Mouse (Mus musculus) intestine, embryonic 15.5 days (tissue): ENCODE data around the gene Rbm17. TPM values are rescaled to one million over a fixed set of nuclear protein-coding genes. Genes with fewer than 3 reads are reported as not detected.

ENCODE experiments used
- ATAC-seq: fragments of 200-750 bp; cut with Nextera tagmentation; 2 replicates; pipeline ENCODE4 v1.8.0; 2017; ENCODE audit warnings: moderate TSS enrichment, moderate library complexity
- H3K27ac ChIP-seq: fragments of 300-500 bp; sonication (generic); 2 replicates; pipeline ENCODE4 v1.5.1; 2015; ENCODE audit warnings: mild to moderate bottlenecking, inconsistent platforms
- H3K27me3 ChIP-seq: fragments of 300-500 bp; sonication (generic); replicated peaks from 2 replicates; pipeline ENCODE4 v1.6.1; 2015; ENCODE audit warnings: inconsistent platforms
- H3K36me3 ChIP-seq: fragments of 300-500 bp; sonication (generic); 2 replicates; pipeline ENCODE4 v1.6.1; 2015; ENCODE audit warnings: inconsistent platforms
- H3K4me1 ChIP-seq: fragments of 300-500 bp; sonication (generic); replicated peaks from 2 replicates; pipeline ENCODE4 v1.6.1; 2015; ENCODE audit warnings: inconsistent platforms
- H3K4me2 ChIP-seq: fragments of 300-500 bp; sonication (generic); replicated peaks from 2 replicates; pipeline ENCODE4 v1.6.1; 2015; ENCODE audit warnings: mild to moderate bottlenecking, inconsistent platforms
- H3K4me3 ChIP-seq: fragments of 300-500 bp; sonication (generic); replicated peaks from 2 replicates; pipeline ENCODE4 v1.5.1; 2015; ENCODE audit warnings: inconsistent platforms
- H3K9ac ChIP-seq: fragments of 300-500 bp; sonication (generic); 2 replicates; pipeline ENCODE4 v1.6.1; 2015; ENCODE audit warnings: inconsistent platforms
- H3K9me3 ChIP-seq: fragments of 300-500 bp; sonication (generic); 2 replicates; pipeline ENCODE4 v1.6.1; 2016; ENCODE audit warnings: inconsistent platforms
- WGBS: fragments of 180-500 bp; shearing (Covaris S2); methylation state at CpG from one replicate; pipeline ENCODE4 v1.1.7; 2015; 5-methylcytosine and 5-hydroxymethylcytosine counted together
- polyA plus RNA-seq: library from polyadenylated mRNA; unstranded; fragments of >200 nt; fragmentation: Nextera tagmentation; extraction: Ambion mirVana; gene quantifications from 2 replicates; pipeline ENCODE4 v1.2.1, GENCODE M21; 2015

The Rbm17 gene
- polyA plus RNA-seq, 1 experiment from 2014 or later: 138 TPM

DNA sequence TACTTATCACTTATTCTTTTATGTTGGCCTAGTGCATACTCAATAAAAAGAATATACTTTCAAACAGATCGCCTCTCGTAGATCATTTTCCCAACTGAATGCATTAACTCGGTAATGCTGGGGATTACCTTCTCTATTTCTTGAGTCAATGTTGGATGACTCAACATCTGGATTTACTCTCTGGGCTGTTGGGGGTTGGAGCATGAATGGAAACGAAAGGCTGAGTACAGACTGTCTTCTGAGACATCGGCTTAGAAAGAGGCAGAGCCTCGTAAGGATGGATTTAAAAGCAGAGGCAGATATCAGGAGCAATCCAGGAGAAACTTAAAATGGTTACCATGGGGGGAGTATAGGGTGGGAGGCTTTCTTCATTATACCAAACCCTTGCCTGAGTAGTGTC, 25.8 kb downstream of the Rbm17 start:
- H3K4me3 ChIP-seq: no peak overlapping the region
- no peaks in the 10 kb centered on the region for H3K9me3 ChIP-seq
- no peaks in the 10 kb centered on the region for H3K36me3 ChIP-seq
- 77% methylated on average over 6 of the region's 6 CpGs for WGBS
- H3K27me3 ChIP-seq: no peaks in the 10 kb centered on the region
- H3K9ac ChIP-seq: no peak overlapping the region
- no peak for ATAC-seq
- H3K4me1 ChIP-seq: no peaks in the 10 kb centered on the region
- no peak overlapping the region for H3K27ac ChIP-seq
- H3K4me2 ChIP-seq: no peak overlapping the region

DNA sequence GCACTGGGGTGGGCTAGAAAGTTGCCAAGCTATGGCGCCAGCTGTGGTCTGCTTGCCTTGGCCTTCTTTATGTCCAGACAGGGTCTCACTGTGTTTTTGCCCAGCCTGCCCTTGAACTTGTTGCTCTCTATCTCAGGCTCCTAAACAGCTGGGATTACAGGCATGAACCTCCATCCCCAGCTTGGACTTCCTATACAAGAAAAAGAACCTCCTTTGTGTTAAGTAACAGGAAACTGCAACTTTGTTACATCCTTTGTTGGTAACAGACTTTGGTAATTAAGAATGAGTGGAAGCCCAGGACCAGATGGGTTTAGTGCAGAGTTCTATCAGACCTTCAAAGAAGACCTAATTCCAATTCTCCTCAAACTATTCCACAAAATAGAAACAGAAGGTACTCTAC, 30.3 kb downstream of the Rbm17 start:
- no peaks in the 10 kb centered on the region for H3K9me3 ChIP-seq
- no peak overlapping the region for H3K27ac ChIP-seq
- no peak overlapping the region for H3K9ac ChIP-seq
- H3K4me1 ChIP-seq: no peaks in the 10 kb centered on the region
- H3K36me3 ChIP-seq: no peaks in the 10 kb centered on the region
- no peak overlapping the region for H3K4me2 ChIP-seq
- 90% methylated on average over 1 of the region's 1 CpGs for WGBS
- no peak for ATAC-seq
- no peak overlapping the region for H3K4me3 ChIP-seq
- H3K27me3 ChIP-seq: no peaks in the 10 kb centered on the region

DNA sequence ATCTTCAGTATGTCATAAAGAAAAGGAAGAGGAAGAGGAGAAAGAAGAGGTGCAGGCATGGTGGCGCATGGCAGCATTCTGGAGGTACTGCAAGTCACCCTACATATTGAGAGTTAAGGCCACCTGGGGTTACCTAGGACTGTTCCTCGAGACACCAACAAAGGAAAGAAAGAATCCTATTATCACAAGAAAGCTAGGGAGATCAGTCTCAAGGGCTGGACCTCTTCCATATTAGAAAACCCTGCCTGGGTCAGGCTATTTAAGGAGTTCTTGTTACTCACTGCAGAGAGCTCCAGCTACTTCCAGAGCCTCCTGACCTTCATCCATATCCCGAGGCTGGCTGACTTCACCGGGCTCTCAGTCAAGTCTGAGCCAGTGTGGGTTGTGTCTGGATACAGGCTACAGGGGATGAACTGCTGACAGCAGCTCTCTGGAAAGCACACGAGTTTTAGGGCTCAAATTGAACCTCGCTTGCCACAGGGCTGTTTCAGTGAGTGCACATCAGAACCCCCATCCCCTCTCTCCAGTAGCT, 32.9 kb downstream of the Rbm17 start:
- WGBS: 53% methylated on average over 6 of the region's 6 CpGs

DNA sequence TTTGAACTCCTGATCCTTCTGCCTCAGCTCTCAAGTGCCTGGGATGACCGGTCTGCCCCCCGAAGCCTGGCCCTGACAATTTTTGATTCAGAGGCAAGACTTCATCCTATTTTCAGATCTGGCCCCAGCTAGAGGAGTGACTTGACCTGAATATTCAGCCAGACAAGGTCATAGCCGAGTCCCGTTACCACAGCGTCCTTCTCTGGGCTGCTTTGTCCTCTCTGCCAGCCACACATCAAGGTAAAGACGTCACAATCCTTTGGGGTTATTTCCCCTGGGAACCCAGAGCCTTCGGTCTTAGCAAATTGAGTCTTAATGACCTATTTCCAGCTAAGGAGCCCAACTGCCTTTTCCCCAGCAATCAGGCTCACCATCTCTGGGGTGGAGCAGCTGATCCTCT, 35.5 kb downstream of the Rbm17 start:
- no peak overlapping the region for H3K4me2 ChIP-seq
- no peaks in the 10 kb centered on the region for H3K27me3 ChIP-seq
- H3K36me3 ChIP-seq: no peaks in the 10 kb centered on the region
- H3K4me3 ChIP-seq: no peak overlapping the region
- no peaks in the 10 kb centered on the region for H3K9me3 ChIP-seq
- no peak for ATAC-seq
- H3K9ac ChIP-seq: no peak overlapping the region
- no peak overlapping the region for H3K27ac ChIP-seq
- no peaks in the 10 kb centered on the region for H3K4me1 ChIP-seq
- WGBS: 87% methylated on average over 7 of the region's 7 CpGs

More for the DNA sequence above, 32.9 kb downstream of the Rbm17 start:
- ATAC-seq: no peak
- Histone ChIP-seq H3K9me3 (no peaks in the 10 kb centered on the region), H3K4me2 (no peak overlapping the region), H3K4me1 (no peaks in the 10 kb centered on the region), H3K27me3 (no peaks in the 10 kb centered on the region), H3K27ac (no peak overlapping the region), H3K9ac (no peak overlapping the region), H3K4me3 (no peak overlapping the region), H3K36me3 (no peaks in the 10 kb centered on the region)

DNA sequence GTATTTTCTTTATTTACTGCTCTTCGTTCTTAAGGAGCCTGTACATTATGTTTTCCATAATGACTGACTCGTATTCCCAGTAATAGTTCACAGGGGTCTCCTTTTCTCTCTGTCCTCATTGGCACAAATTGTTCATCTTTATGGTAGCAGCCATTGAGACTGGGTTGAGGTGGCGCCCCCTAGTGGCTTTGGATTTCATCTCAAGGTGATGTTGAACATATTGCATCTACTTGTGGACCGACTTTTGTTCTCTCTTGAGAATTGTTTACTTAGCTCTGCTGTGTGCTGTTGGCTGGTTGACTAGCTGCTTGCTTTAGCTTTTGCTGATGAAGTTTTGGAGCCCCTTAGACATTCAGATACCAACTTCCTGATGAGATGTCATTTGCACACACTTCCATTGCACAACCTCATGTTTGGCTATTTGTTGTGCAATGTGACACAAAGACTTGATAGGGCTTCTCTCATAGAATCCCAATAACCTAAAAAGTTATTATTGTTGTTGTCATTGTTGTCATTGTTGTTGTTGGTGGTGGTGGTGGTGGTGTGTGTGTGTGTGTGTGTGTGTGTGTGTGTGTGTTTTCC, 36.1 kb downstream of the Rbm17 start:
- Histone ChIP-seq H3K9me3 (no peaks in the 10 kb centered on the region), H3K4me3 (no peak overlapping the region), H3K27ac (no peak overlapping the region), H3K36me3 (no peaks in the 10 kb centered on the region), H3K27me3 (no peaks in the 10 kb centered on the region), H3K4me1 (no peaks in the 10 kb centered on the region), H3K9ac (no peak overlapping the region), H3K4me2 (no peak overlapping the region)
- ATAC-seq: no peak
- 56% methylated on average over 4 of the region's 4 CpGs for WGBS

DNA sequence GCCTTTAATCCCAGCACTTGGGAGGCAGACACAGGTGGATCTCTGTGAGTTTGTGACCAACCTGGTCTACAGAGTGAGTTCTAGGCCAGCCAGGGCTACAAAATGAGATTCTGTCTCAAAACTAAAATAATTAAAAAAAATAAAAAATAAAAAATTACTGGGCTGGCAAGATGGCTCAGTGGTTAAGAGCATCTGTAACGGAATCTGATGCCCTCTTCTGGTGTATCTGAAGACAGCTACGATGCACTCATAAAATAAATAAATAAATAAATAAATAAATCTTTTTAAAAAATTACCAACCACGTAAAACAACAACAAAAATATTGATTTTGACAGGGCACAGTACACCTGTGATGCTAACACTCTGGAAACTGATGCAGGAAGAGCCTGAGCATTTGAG, 37.1 kb downstream of the Rbm17 start:
- Histone ChIP-seq H3K4me3 (no peak overlapping the region), H3K9me3 (no peaks in the 10 kb centered on the region), H3K9ac (no peak overlapping the region), H3K27ac (no peak overlapping the region), H3K4me2 (no peak overlapping the region), H3K27me3 (no peaks in the 10 kb centered on the region), H3K36me3 (no peaks in the 10 kb centered on the region), H3K4me1 (no peaks in the 10 kb centered on the region)
- 91% methylated on average over 3 of the region's 3 CpGs for WGBS
- ATAC-seq: no peak

DNA sequence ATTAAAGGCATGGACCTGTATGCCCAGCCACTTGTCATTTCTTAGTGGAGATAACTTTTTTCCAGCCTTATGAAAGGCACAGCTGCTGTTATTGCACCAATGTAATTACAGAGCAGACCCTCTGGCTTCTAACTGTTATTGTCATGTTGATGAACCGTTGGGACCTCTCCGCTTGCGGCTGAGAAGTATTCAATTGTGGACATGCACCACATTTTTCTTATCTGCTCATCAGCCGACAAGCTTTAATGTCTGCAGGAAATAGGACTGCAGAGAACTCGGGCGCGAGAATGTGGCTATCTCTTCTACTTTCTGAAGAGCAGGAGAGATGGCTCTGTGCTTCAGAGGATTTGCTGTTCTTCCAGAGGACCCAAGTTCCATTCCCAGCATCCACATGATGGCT, 37.7 kb downstream of the Rbm17 start:
- Histone ChIP-seq H3K4me2 (no peak overlapping the region), H3K9ac (no peak overlapping the region), H3K27me3 (no peaks in the 10 kb centered on the region), H3K4me1 (no peaks in the 10 kb centered on the region), H3K36me3 (no peaks in the 10 kb centered on the region), H3K27ac (no peak overlapping the region), H3K9me3 (no peaks in the 10 kb centered on the region), H3K4me3 (no peak overlapping the region)
- ATAC-seq: no peak
- 66% methylated on average over 7 of the region's 7 CpGs for WGBS

DNA sequence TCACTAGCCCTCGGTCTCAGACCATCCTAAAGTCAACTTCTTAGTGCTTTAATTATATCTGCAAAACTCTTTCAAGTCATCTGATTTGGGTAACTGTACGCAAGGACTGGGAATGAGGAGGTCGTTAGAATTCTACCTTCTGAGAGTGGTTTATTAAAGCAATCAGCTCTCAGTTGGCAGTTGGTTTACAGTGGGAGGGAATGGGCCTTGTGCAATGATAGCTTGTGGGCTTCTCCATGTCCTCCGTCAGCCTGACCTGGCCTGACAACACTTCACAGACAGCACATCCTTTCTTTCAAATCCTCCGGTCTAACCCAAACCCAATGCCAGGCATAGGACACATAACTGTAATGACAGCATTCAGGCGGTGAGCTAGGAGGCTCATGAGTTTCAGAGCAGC, 39.2 kb downstream of the Rbm17 start:
- no peaks in the 10 kb centered on the region for H3K4me1 ChIP-seq
- no peak overlapping the region for H3K27ac ChIP-seq
- WGBS: 84% methylated on average over 6 of the region's 6 CpGs
- no peak overlapping the region for H3K9ac ChIP-seq
- ATAC-seq: no peak
- no peak overlapping the region for H3K4me3 ChIP-seq
- no peaks in the 10 kb centered on the region for H3K27me3 ChIP-seq
- H3K36me3 ChIP-seq: no peaks in the 10 kb centered on the region
- no peaks in the 10 kb centered on the region for H3K9me3 ChIP-seq
- H3K4me2 ChIP-seq: no peak overlapping the region

DNA sequence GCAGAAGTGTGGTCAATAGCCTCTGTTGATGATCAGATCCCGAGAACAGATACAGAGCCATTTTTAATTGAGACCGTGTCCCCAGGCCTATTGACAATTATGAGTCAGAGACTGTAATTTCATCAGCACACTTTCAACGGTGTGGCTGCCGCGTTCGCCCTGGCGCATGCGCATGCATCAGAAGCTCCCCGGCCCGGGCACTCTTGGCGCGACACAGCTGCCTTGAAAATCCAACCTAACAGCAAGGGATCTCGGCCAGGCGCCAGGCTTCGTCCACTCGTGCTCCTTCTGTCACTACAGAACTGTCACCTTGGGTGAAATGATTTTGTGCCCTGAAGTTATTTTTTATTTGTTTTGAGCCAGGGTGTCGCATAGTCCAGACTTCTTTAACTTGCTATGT, 40.7 kb downstream of the Rbm17 start:
- Histone ChIP-seq H3K9ac (no peak overlapping the region), H3K4me1 (no peaks in the 10 kb centered on the region), H3K36me3 (no peaks in the 10 kb centered on the region), H3K9me3 (no peaks in the 10 kb centered on the region), H3K4me3 (no peak overlapping the region), H3K4me2 (no peak overlapping the region), H3K27ac (no peak overlapping the region), H3K27me3 (no peaks in the 10 kb centered on the region)
- WGBS: 90% methylated on average over 17 of the region's 17 CpGs
- ATAC-seq: no peak

DNA sequence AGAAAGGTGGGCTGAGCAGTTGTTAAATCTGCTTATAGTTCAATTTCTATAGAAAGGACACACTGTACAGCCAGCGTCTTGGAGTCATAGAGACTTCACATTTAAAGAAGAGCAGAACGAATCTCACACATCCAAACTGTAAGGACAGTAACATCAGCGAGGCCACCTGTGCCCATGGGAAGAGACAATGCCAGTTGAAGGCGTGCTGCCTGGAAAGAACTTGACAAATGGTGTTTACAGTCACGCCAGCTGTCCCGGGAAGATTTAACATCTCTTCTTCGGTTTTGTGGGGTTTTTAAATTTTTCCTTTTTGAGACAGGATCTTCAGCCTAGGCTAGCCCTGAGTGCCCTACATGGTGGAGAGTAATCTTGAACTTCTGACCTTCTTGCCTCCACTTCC, 45.3 kb downstream of the Rbm17 start:
- Histone ChIP-seq H3K36me3 (no peaks in the 10 kb centered on the region), H3K9ac (no peak overlapping the region), H3K4me1 (no peaks in the 10 kb centered on the region), H3K27me3 (0 out of 2 replicates have a peak, but pooled peaks cover 2% of the 10 kb centered on the region), H3K27ac (no peak overlapping the region), H3K9me3 (no peaks in the 10 kb centered on the region), H3K4me2 (no peak overlapping the region), H3K4me3 (no peak overlapping the region)
- no peak for ATAC-seq
- WGBS: 77% methylated on average over 7 of the region's 7 CpGs

DNA sequence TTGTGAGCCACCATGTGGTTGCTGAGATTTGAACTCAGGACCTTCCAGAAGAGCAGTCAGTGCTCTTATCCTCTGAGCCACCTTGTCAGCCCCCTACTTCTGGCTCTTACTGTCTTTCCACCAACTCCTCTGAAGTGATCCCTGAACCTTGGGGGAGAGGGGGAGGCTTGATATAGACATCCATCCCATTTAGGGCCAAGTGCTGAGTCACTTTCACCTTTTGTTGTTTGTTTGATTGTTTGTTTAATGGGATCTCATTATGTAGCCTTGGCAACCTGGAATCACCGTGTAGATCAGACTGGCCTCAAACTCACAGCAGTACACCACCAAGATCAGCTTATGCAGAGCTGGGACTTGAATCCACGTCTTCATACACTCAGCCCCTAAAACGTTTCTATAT, 46.7 kb downstream of the Rbm17 start:
- H3K9ac ChIP-seq: no peak overlapping the region
- 0 out of 2 replicates have a peak, but pooled peaks cover 2% of the 10 kb centered on the region for H3K27me3 ChIP-seq
- H3K27ac ChIP-seq: no peak overlapping the region
- H3K4me3 ChIP-seq: no peak overlapping the region
- no peak for ATAC-seq
- peaks cover 9% of the 10 kb centered on the region for H3K4me1 ChIP-seq
- 53% methylated on average over 3 of the region's 3 CpGs for WGBS
- no peak overlapping the region for H3K4me2 ChIP-seq
- H3K9me3 ChIP-seq: no peaks in the 10 kb centered on the region
- no peaks in the 10 kb centered on the region for H3K36me3 ChIP-seq

DNA sequence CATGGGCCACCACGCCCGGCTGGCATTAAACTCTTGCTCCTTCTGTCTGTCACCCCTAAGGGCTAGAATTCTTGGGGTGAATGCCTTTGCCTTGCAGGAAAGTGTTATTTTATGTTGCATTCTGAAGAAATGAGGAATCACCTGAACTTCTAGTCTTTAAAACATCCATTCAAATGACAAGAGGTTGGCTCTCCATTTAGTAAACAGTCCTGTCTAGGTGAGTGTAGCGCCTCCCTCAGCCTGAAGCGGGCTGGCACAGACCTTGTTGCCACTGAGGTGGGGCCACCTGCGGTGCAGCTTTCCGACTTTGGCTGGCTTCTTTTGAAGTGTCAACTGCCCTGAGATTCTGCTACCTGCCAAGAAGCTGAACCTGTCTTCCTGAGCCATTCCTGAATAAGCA, 48.6 kb downstream of the Rbm17 start:
- Histone ChIP-seq H3K36me3 (no peaks in the 10 kb centered on the region), H3K9me3 (no peaks in the 10 kb centered on the region), H3K4me1 (peaks cover 9% of the 10 kb centered on the region), H3K27me3 (0 out of 2 replicates have a peak, but pooled peaks cover 2% of the 10 kb centered on the region), H3K27ac (no peak overlapping the region), H3K4me3 (no peak overlapping the region), H3K9ac (no peak overlapping the region), H3K4me2 (no peak overlapping the region)
- ATAC-seq: no peak
- 62% methylated on average over 6 of the region's 6 CpGs for whole genome bisulfite sequencing
